Mouse (Mus musculus) megakaryocyte progenitor cell, adult 5-6 weeks (primary cell): ENCODE data around the gene Kif17. TPM values are rescaled to one million over a fixed set of nuclear protein-coding genes. Genes with fewer than 3 reads are reported as not detected.
"Not testable (repeated sequence)": the region's sequence is repeated elsewhere in the genome, so short reads cannot be mapped to it uniquely, and the experiment has no call there.

Experiments
- ATAC-seq: replicated peaks from 2 replicates; pipeline ENCODE4 v1.8.0; 2016; ENCODE audit warnings: mild to moderate bottlenecking, moderate TSS enrichment, inconsistent platforms; ENCODE audit not compliant: poor library complexity
- total RNA-seq, 2 experiments: library from RNA; stranded (forward) in 1 of 2; stranded (reverse) in 1 of 2; fragments of 157-497, 149-512 nt in 1 of 2; fragments of 200-1000 nt in 1 of 2; gene quantifications; 2 replicates each; pipeline versions ENCODE4 v1.2.3 to v1.2.4; 2015 to 2017

The Kif17 gene
- total RNA-seq, 2 experiments from 2014 or later = 4.6 to 4.8 TPM

DNA sequence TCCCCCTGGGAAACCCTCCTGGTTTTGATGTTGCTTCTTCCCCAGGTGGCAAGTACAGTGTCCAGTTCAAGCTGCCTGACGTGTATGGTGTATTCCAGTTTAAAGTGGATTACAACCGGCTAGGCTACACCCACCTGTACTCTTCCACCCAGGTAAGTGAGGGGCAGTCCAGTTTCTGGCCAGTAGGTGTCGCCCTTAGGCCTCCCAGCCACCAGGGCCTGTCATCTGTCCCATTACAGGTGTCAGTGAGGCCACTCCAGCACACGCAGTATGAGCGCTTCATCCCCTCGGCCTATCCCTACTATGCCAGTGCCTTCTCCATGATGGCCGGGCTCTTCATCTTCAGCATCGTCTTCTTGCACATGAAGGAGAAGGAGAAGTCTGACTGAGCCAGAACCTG, 61.4 kb downstream of the Kif17 start:
- ATAC-seq = peak; percentile 56

GRCm38 (mm10) chr4:138312105-138312504, 61.9 kb downstream of the Kif17 start:
- ATAC-seq = no peak

GRCm38 (mm10) chr4:138313021-138313420, 62.8 kb downstream of the Kif17 start:
- ATAC-seq = no peak

DNA sequence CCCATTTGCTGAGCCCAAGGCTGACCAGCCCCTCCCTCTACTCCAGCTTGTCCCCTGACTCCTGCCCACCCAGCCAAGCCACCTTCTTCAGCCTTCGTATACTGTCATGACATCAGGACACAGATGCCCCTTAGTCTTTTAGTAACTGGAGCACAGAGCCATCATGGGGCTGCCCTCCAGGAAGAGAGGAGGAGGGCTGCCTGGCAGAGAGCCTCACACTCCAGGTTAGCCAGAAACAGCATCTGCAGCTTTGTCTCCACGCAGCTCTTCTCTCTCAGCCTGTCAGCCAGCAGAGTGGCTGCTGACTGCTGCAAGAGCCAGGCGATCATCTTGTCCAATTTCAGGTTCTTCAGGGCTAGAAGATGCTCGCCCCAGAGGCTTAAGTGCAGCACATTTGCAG, 63.6 kb downstream of the Kif17 start:
- no peak for ATAC-seq

DNA sequence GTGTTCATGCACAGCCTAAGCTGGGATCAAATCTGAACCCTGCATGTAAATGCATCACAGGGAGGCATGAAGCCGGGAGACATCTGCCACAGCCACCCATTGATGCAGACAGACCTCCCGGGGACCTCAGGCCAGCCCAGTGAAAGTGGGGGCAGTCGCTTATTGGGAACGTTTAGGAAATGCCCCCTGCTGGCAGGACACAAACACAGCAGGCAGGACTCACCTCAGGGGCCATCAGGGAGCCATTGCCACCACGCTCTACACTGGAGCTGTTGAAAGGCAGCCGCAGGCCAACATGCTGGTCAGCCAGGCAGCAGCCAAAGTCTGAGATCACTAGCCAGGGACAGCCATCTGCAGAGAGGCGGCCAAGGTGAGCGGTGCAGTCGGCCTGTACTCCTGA, 65.5 kb downstream of the Kif17 start:
- 0 out of 2 replicates have a peak, but pooled peaks have one; percentile 33 for ATAC-seq

GRCm38 (mm10) chr4:138316369-138316768, 66.1 kb downstream of the Kif17 start:
- no peak for ATAC-seq

DNA sequence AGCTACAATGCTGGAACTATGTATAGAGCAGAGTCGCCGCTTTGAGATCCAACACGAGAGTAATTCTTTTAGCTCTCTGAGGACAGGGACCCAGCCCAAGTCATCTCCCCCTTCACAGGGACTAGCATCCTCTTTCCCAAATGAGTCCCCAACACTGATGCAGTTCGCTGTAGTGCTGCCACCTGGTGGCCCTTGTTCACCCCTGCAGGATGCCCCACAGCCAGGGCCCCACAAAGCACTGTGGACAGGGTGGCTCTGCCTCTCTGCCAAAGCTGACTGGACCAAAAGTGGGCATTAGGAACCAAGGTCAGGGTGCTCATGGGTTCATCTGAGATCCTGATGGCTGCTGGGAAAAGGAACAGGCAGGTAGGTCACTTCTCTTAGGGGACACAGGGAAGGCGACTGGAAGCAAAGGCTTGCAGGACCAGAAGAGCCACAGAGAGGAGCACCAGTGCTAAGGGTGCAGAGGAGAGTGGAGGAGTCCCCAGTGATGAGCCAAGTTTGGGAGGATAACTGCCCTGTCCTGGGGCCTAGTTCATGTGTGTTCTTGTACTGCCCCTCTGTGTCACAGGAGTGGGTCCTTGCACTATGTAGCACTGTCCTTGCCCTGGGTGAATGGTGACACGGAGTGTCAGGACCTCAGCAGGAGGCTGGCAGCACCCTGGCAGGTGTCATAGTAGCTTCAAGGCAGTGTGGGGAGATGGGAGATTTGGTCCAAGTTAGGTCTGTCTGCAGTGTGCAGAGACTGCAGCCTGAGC, 68.5 kb downstream of the Kif17 start:
- ATAC-seq = peak; percentile 76

DNA sequence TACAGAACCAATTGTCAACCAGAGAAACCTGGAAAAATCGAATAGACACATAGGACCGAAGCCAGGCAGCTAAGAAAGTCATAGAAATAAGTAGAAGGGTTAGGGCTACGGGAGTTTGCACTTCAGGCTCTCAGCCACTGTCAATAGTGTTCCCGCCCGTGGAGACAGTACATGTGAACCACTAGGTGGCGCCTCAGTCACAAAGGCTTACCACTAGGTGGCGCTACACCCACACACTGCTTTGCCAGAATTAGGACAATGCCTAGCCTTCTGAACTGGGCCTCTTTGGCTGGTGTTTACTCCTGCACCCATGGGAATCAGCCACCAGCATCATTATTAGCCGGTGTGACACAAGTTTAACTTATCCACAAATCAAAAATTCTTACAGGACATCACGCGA, 69.3 kb downstream of the Kif17 start:
- peak; percentile 90 for ATAC-seq

DNA sequence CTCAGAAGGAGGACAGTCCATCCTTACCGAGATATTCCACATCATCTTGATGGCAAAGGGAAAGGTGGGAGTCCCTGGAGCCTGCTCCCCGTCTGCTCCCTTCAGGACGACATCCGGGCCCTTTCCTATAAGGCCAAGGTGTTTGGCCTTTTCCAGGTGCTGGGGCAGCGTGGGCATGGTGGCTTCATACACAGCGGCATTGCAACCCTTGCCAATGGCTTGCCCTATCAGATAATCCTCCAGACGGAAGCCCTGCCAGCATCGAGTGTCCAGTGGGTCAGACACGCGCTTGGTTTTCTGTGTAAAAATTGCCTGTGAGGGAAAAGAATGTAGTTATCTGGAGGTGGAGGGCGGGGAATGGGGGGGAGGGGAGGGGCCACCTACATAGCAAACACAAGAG, 70.5 kb downstream of the Kif17 start:
- no peak for ATAC-seq

GRCm38 (mm10) chr4:138321488-138321887, 71.3 kb downstream of the Kif17 start:
- ATAC-seq = no peak

- ATAC-seq = no peak
These were observed 72.5 kb downstream of the Kif17 start for GRCm38 (mm10) chr4:138322692-138323091.

DNA sequence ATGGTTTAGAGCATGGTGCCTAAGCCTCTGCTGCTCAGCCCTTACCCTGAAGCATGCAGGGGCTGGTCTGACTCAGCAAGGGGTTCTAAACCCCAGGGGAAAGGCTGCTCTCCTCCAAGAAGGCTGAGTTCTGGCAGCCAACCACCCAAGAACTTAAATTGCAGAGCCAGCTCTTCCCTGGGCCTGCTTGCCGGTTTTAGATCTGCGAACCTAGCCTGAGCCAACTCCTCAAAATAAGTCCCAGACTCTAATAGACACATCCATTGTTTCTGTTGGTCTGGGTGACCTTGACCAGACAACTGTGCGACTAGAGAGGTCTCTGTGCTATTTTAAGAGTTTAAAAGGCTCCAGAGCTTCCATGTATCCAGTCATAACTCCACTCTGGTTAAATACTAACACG, 73.5 kb downstream of the Kif17 start:
- ATAC-seq = no peak

DNA sequence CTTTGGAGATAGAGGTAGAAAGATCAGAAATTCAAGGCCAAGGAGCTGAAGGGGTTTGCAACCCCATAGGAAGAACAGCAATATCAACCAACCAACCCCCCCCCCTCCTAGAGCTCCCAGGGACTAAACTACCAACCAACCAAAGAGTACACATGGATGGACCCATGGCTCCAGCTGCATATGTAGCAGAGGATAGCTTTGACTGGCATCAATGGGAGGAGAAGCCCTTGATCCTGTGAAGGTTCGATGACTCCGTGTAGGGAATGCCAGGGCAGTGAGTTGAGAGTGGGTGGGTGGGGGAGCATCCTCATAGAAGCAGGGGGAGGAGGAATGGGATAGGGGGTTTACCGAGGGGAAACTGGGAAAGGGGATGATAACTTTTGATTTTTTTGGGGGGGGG, 74.2 kb downstream of the Kif17 start:
- no peak for ATAC-seq

GRCm38 (mm10) chr4:138325466-138326076, 75.3 kb downstream of the Kif17 start:
- ATAC-seq = peak; percentile 96

- ATAC-seq = peak; percentile 82
These were observed 76.0 kb downstream of the Kif17 start, which contains the start of gene Pink1 for GRCm38 (mm10) chr4:138326077-138326695. Gene Pink1 (minus strand): TSS chr4:138326307.

DNA sequence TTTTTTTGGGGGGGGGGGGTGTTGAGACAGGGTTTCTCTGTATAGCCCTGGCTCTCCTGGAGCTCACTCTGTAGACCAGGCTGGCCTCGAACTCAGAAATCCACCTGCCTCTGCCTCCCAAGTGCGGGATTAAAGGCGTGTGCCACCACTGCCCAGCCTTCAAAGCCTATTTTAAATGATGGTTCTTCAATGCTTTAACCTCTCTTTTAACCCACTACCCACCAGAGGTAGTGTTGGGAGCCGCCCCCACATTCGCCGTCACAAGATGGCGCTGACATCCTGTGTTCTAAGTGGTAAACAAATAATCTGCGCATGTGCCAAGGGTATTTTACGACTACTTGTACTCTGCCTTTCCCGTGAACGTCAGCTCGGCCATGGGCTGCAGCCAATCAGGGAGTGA, 76.9 kb downstream of the Kif17 start:
- not testable (repeated sequence) for ATAC-seq

GRCm38 (mm10) chr4:138327891-138328470, 77.7 kb downstream of the Kif17 start:
- ATAC-seq = 0 out of 2 replicates have a peak, but pooled peaks have one; percentile 3

DNA sequence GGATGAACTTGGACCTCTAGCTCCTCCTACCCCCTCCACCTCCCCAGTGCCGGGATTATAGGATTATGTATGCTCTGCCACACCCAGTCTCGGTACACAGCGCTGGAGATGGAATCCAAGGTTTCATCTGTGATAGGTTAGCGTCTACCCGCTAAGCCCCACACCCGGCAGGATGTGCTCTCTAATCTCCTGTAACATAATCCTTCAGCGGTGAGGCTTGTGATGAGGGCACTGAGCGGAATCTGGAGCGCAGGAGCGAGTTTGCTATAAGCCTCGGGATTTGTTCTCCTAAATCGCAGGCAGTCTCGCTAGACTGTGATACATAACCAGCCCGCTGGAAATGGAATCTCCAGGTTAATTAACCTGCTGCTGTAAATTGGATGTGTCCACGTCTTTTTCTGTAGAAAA, 80.0 kb downstream of the Kif17 start:
- ATAC-seq = no peak

GRCm38 (mm10) chr4:138331647-138332046, 81.4 kb downstream of the Kif17 start:
- ATAC-seq = no peak

GRCm38 (mm10) chr4:138333135-138333534, 82.9 kb downstream of the Kif17 start:
- ATAC-seq = no peak

DNA sequence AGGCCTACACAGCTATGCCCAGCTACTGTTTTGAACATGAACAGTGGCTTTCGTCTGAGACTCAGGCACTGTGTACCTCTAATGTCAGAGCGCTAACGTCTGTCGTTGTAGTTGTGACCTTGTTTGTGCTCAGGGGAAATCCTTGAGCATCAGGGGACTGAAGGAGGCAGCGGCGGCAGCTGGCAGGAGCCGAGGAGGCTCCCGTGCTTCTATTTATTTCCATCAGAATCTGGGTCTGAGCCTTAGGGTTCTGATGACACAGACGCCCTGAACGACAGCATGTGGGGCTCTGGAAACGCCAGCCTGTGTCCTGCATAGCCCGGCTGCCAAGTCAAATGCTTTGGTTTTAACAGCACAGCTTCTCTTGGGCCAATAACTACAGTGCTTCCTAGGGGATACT, 84.8 kb downstream of the Kif17 start:
- ATAC-seq = no peak

- ATAC-seq = no peak
These were observed 85.4 kb downstream of the Kif17 start for GRCm38 (mm10) chr4:138335648-138336047.
